Mouse (Mus musculus) heart, adult 8-10 months (tissue): ENCODE measurements around the gene Gm21969. TPM values are rescaled to one million over a fixed set of nuclear protein-coding genes. Genes with fewer than 3 reads are reported as not detected.

ENCODE experiments used
- DNase-seq: peaks from one replicate; pipeline ENCODE4 v3.0.0; 2022; ENCODE audit warnings: low spot score
- microRNA-seq: library from miRNA; unstranded; fragments of <30 nt; microRNA quantifications from one replicate; pipeline ENCODE4 v1.2.0, GENCODE M21; 2022
- total RNA-seq, 4 experiments: library from RNA; stranded (reverse); gene quantifications; 2 replicates each; pipeline ENCODE4 v1.2.4; 2022

Gene Gm21969
- total RNA-seq, 4 experiments from 2014 or later, result not detected

DNA sequence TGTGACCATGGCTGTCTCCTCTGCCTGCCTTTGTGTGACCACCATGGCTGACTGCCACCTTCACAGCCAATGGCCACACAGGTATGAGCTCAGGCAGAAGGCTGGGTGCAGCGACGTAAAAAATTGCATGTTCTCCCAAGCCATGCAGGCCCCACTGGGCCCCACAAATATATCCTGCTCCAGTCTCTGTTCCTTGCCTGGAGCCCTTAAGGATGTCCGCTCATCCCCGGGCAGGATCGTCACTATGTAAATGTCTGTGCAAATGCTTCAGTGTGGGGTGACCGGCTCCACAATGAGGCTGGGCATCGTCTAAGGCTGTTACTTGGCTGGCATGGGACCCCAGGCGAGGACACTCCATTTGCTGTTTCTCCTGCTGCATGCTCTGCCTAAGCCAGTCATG lies 50.3 kb downstream of the Gm21969 start, which contains the start of gene Tas1r2:
Gene Tas1r2, plus strand, starts transcription at position 301 of the 400 bp plus-strand sequence.
- no peak for DNase-seq

DNA sequence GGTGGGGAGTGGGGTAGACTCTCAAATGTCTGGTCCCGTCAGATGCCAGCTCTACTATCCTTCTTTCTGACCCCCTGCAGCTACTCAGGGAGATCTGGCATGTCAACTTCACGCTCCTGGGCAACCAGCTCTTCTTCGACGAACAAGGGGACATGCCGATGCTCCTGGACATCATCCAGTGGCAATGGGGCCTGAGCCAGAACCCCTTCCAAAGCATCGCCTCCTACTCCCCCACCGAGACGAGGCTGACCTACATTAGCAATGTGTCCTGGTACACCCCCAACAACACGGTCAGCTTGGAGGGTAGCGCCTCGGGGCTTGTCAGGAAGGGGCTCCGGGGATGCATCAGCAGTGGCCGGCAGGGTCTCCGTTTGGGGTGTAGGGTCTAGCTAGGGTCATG lies 58.9 kb downstream of the Gm21969 start:
- no peak for DNase-seq

DNA sequence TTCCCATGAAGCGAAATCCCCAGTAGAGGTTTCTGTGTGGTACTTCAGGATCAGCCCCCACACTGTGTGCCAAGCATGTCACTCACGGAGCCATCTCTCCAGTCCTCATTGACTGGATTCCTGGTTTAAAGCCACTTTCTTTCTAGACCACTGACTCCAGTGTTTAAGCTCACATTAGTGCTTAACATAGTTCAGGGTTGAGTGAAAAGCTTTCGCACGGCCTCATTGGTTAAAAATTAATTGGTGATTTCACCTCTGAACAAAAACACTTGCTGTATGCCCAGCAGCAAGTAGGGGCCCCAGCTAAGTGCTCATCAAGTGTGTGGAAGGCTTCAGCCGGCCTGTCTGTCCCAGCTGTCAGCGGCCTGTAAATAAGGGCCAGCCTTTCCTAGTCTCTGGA lies 64.6 kb downstream of the Gm21969 start:
- no peak for DNase-seq

DNA sequence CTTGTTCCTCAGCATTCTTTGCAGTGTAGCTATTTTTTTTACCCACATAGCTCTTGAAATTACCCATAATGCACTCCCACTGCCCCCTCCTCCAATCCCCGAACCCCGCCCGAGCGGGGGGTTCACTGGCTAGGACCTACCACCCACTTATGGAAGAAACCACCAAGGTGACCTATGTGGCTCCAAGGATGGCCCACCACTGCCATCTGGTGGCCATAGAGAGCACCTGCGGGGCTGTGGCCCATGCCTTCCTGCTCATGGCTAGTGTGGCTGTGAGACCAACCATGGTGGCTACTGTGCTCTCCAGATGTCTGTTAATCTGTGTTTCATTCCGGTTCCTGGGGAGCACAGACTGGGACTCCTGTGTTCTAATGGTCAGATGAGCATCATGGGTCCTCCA lies 66.9 kb downstream of the Gm21969 start:
- peak; percentile 13 for DNase-seq

DNA sequence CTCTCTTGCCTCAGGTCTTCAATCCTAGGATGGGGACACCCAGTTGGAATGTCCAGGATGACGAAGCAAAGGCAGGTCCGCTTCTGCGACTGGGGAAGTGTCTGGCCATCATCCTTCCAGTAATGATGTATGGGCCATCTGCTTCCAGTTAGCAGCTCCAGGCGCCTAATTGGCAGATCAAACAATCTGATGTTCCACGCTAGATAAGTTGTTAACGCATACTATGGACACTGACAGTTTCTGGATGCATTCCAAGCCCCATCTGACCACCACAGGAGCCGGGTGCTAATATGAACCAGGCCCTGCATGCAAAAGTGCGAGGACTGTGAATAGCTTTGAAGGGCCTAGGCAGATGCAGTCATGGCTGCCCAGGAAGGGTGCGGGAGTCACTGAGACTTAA lies 72.7 kb downstream of the Gm21969 start:
- no peak for DNase-seq

DNA sequence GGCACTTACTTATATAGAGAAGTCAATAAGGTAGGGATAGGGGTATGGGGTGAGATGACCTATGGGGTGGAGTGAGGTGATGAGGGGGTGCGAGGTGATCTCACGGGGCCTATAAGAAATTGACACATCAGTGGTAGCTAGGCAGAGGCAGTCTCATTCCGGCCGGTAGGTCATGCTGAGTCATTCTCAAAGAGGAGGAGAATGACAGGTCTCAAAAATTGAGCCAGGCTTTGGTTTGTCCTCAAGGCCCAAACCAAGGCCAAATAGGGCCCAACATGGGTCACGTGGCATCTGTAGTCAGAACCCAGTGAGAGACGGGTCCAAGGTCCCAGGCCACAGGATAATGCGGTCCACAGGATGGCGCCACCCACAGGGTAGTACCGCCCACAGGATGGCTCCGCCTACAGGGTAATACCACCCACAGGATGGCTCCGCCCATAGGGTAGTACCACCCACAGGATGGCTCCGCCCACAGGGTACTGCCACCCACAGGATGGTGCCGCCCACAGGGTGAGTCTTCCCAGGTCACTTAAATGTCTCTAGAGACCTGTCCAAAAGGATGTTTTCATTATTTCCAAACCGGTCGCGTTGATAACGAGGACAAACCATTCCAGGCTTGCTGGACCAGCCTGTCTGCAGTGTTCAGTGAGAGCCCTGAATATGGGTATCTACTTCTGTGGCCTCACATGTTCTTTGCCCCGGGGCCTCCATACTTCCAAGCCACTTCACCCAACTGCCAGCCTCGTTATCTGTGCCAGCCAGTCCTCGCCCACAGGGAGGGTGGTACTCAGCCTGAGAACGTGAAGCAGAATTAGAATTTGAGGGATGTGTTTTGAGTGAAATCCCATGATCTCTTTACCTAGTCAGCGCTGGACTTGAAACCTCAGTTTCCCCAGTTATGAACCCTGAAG lies 81.0 kb downstream of the Gm21969 start:
- no peak for DNase-seq

DNA sequence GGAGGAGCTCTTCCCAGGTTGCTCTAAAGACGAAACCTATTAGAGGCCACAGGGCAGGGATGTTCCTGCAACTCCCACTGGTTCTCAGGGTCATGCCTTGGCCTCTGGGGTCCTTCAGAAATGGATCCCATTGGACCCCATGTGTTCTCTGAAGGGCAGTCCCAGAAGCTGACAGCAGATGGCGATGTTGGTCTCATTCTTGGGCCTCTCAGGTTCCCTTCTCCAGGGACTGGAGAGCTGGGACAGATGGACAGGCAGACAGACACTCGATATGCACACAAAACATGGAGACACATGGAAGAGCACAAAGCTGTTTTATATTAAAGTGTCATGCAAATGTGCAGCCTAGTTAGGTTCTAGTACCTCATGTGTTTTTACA lies 81.6 kb downstream of the Gm21969 start:
- DNase-seq, result peak; percentile 22

DNA sequence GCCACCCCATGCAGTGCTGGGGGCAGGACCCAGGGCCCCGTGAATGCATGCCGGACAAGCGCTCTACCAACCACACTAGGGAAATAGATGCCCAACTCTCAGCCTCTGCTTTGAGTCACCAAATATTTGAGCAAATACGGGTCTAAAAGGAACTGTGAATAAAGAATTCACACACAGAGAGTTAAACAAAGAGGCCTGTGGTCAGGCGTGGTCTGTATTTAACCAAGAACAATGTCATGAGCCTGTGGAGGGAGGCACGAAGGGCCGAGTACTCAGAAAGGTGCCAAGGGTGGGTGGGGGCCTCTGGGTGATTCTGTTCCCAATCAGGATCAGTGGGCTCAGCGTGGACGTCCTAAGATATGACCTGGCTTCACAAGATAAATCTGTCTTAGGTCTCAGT lies 85.1 kb downstream of the Gm21969 start:
- DNase-seq, result no peak

DNA sequence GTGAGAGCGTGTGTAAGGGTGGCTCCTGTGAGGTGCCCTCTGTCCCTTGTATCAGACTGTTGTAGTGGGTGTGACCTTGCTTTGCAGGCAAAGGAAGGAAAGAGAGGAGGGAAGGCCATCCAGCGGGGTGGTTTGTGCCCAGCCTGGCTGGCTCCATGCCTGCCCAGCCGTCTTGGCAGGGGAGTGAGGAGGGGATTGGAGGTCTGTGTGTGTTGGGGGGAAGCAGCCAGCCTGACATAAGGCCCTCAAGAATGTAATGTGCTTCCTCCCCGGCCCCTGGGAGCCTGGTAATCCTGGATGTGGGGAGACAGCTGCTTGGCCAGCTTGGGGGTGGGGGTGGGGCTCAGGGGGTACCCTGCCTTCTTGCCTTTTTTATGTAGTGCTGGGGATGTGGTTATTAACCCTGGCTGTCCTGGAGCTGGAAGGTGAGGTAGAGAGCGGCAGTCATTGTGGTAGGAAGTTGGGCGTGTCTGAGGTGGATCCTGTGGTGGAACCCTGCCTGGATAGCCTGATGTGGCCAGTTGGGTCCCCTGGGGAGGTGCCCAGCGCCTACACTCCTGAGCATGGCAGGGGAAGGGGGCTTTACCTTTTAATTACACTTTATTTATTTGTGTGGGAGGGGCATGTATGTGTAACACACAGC lies 86.8 kb downstream of the Gm21969 start:
- DNase-seq, result no peak

DNA sequence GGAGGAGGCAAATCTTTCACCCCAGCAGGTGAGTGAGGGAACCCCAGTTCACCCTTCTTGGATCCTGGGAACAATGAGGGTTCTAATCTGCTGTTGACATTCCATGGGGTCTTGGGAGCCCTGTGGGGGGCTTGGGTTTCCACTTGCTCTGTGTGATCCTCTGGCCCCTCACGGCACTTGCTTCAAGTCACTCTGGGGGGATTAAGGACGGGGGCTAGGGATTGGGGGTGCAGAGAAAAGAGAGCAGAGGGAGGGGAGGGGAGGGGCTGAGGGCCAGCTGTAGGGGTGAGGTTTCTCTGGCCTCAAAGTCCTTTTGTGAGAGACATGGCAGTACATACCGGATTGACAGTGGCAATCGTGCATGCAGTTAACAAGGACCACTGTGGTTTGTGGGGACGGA lies 90.3 kb downstream of the Gm21969 start:
- no peak for DNase-seq

DNA sequence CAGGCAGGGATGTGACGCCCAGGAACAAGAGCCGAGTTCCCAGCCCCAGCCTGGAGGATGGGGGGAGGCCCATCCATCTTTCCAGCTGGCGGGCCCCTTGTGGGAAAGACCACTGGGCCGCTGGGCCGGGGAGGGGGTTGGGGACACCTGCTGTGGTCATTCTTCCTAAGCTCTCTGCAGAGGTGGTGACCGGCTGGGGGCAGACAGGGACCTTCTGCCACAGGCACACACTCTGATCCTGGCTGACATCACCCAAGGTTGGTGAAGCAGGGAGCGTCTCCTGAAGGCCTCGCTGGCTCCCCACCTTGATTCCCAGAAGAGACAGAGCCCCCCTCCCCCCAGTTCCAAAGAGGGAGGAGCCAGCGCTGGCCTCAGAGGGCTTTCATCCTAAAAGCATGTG lies 94.8 kb downstream of the Gm21969 start:
- no peak for DNase-seq

DNA sequence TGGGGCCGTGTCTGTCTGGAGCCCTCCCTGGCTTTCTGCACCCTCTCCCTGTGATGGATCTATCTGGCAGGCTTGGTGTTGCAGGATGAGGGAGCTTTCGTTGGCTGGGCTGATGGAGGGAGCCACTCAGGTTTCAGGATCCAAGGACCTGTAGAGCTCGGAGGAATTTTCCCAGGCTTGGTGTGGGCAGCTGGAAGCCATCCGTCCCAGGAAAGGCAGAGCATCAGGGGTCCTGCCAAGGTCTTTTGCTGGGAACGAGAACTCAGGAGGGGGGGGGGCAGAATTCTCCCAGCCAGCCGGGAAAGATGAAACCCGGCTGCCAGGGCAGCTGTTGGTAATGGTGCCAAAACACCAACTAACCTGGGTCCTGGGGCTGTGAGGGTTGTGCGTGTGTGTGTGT lies 95.6 kb downstream of the Gm21969 start:
- DNase-seq, result no peak

DNA sequence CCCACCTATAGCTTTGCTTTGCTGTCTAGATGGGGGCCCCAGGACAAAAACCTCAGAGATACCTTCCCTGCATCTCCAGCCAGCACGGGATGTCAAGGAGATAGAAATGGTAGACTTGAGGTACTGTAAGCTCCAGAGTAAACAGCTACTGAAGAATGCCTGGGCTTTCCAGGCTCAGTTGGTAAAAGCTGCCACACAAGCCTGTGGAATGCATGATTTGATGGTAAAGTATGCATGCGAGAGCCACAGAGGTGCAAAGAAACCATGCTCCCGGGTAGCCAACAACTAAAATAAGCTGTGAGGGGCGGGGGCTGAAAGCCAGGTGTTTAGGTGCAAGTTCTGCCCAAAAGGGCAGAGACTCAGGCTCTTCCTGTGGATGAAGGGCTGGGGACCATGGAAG lies 99.9 kb downstream of the Gm21969 start:
- DNase-seq, result no peak

DNA sequence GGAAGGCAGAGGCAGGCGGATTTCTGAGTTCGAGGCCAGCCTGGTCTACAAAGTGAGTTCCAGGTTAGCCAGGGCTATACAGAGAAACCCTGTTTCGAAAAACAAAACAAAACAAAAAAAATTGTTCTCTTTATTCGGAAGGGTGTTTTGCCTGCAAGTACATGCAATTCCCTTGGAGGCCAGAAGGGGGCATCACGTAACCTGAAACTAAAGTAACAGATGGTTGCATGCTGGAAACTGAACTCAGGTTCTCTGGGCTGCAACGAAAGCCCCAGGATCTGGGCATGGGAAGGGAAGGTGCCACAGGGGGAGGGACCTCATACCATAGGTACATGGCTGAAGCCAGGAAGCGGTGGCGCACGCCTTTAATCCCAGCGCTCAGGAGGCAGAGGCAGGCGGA lies 100.5 kb downstream of the Gm21969 start:
- no peak for DNase-seq

DNA sequence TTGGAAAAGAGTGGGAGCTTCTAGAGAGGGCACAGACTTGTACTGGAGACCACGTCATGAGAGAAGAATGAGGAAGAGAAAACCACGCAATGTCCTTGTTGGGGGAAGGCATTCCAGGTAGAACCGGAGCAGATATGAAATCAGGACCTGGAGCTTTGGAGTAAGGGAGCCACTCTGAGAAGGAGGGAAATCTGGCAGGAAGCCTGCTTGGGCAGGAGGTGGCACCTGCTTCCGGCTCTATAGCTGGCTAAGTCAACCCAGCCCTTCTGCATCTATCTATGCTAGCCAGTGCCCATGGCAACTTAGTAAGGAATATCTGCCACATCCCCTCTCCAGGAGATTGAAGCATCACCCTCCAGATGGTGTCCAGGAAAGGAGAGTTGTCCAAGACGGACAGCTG lies 103.0 kb downstream of the Gm21969 start:
- no peak for DNase-seq

DNA sequence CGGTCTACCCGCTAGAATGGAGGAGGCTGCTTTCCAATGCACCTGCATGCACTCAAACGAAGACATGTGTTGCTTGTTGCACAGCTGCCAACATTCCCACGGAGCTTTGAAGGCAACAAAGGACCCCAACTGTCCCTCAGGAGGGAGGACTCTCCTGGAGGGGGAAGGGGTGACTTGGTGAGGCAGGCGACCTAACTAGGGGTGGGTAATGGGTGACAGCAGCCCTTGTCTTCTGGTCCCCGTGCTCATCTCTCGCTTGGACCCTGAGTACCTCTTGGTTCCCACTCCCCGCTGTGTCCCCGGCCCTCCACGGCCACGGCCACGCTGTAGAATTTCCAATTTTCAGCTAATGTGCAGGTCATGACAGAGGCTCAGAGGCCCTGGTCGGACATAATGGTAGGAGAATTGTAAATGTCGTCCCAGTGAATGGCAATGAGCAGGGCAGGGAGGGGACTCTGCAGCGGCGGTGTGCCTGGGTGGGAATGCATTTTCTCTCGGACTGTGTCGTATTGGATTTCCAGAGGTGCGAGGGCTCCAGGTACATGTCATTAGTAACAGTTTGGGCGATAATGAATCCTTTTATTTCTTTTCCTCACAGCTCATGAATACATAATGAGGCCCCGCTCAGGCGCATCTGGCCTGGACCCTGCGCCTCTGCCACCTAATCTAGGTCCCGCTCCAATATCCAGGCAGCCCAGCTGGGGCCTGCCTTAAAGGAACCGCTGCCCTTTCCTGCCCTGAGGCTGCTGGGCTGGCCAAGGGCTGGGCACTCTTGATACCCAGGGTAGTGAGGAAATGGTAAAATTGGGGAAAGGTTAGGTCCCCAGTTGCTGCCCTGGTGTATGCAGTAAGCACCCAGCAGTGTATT lies 107.7 kb downstream of the Gm21969 start:
- DNase-seq, result no peak

Small RNA genes within 50 kb of the gene (microRNA-seq; reads per million reads assigned to microRNA genes)
- gene Gm25571, result not detected
- gene Mir7020, result not detected

Other genes with a start within 250 kb of the Gm21969 start
- gene Iffo2, start 72.6 kb upstream of the Gm21969 start, total RNA-seq, result 1 to 10 TPM; 3.5 to 4.4 (median 4.2) TPM
- gene Aldh4a1, start 19.7 kb downstream of the Gm21969 start, total RNA-seq, result 100 to 1,000 TPM in 2 of 4 experiments, 10 to 100 TPM in 2; 96.8 to 104 (median 101) TPM
- not detected for gene Tas1r2, start 50.4 kb downstream of the Gm21969 start, total RNA-seq
- not detected for gene Pax7, start 230.3 kb downstream of the Gm21969 start, total RNA-seq